Mouse (Mus musculus) gastrocnemius, adult 8-10 months (tissue): Measurements from ENCODE around the gene Fam53a. TPM values are rescaled to one million over a fixed set of nuclear protein-coding genes. Genes with fewer than 3 reads are reported as not detected.

Experiments
- DNase-seq, 2 experiments: peaks; one replicate each; pipeline ENCODE4 v3.0.0; 2022; ENCODE audit warnings: low spot score in 2 of 2
- total RNA-seq, 4 experiments: library from RNA; stranded (reverse); gene quantifications; 2 replicates each; pipeline ENCODE4 v1.2.4; 2022

Gene Fam53a
- total RNA-seq, result 10 to 100 TPM; 62.3 to 84.8 (median 69.4) TPM

DNA sequence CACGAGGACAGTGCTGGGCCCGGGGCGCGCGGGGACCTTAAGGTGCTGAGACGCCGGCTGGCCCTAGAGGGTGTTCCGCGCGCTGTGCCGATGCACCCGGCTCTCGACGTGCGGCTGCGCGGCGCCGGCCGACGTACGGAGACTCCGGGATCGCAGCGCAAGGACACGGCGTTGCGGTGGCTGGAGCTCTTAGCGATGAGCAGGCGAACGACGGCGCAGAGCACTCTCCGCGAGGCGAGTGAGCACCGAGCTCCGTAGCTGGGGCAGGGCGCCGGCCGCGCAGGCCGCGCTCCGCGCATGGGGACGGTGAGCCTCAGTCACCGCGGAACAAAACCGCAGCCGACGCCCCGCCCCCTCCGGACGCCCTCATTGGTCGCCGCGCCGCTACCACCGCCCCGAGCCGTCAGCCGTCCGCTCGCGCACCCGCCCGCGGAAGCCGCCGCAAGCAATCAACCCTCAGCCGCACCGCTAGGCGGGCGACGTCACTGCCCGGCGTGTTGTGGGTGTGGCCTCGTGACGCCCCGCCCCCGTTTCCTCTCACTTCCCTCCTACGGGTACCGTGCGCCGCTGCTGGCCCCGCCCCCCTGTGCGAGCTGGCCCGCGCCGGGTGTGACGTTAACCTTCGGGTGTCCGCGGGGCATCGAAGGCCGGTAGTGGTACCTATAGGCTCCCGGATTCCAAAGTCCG lies at the start of gene Fam53a, which contains the start of gene Gm9903:
TSS of gene Fam53a (minus strand) at position 335 of the 687 bp plus-strand sequence.
TSS of gene Gm9903 (plus strand) at position 625 of the 687 bp plus-strand sequence.
- peak; percentile 100 for DNase-seq

DNA sequence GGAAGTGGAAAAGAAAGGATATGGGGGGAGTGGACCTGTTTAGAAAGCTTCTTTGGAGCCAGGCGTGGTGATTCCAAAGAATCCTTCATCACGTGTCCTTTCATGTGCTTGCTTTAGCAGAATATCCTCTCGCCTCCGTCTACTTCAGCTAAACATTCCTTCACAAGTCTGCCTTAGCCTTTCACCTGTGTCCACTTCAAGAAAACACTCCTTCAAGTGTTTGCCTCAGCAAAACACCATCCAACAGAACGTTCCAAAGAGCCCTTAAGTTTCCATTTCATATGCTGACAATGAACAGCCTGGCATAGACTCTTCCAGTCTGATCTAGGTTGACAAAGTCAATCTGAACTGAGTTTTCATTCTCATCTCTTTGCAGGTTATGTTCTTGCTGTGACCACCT lies 48.8 kb upstream of the Fam53a start:
- no peak for DNase-seq

DNA sequence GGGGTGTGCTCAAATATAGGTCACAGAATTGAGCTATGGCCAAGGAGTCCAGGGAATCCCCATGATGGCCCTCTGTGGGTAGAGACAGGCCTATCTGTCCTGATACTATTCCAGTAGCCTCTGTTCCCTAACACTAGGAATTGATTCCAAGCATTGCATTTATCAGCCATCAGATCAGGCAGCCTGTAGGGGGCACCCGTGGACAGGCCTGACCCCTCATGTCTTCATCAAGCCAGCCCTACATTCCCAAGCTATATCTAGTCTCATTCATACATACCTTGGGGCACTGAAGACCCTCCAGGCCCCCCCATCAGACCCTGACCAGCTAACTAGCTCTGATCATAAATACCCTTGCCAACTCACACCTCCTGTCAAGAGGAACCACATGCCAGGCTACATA lies 46.5 kb upstream of the Fam53a start:
- DNase-seq, result no peak

DNA sequence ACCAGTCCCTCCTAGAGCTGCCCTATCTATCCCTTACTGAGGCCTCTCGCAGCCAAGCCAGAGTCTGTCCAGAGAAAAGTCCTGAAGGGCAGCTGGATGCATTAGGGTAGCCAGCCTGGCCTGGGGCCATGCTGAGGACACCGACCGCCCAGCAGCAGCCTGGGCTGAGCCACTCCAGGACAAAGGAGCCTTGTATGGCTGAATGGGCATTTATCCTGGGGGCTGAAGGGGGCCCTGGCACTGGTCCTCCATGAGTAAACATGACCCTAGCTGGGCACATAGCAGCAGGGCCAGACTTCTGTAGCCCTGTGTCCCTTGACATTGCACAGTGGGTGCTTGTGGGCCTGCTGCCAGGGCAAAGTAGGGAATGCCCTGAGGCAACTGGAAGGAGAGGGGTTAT lies 45.0 kb upstream of the Fam53a start:
- no peak for DNase-seq

DNA sequence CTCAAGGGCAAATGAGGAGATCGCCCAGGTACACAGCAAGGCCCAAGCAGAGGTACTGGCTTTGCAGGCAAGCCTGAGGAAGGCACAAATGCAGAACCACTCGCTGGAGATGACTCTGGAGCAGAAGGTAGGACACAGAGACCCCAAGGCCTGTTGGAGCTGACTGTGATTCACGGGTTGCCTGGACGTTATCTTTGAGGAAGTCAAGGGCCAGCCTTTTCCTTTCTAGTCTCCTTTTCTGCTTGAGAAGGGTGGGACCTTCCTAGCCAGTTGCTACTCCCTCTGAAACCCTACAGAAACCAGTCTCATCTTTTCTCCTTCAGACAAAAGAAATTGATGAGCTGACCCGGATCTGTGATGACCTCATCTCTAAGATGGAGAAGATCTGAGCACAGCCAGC lies 42.2 kb upstream of the Fam53a start:
- no peak for DNase-seq

DNA sequence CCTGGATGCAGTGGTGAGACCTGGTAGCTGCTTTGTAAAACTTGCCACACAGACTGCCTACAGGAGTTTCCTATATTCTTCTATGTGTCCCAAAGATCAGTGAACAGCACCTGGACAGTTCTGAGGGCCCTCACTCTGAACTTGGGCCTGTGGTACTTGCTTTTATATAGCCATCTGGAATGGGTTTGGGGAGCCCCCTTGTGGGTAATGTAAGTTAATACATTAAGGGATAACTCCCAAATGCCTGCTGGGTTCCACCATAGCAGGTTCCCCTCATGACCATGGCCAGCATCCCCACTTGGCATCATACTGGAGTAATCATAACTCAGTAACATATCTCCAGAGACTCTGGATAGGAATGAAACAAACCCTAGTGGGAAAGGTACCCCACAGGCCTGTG lies 38.8 kb upstream of the Fam53a start:
- DNase-seq, result no peak

DNA sequence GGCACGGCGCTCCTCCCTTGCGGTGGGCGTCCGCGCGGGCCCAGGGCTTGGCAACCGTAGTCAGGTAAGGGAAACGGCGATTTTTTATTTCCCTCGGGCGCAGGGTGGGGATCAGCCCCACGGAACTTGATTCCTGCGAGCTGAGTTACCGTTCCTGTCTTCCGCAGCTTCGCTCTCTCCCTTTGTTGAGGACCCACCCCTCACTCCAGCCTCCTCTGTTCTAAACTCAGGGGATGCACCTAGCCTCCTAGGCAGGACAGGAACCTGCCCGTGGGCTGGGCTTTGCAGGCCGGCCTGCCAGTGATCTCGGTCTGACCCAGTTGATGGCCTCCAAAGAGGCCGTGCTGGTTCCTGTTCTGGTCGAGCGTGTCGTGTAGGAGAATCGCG lies 29.2 kb upstream of the Fam53a start:
- no peak for DNase-seq

DNA sequence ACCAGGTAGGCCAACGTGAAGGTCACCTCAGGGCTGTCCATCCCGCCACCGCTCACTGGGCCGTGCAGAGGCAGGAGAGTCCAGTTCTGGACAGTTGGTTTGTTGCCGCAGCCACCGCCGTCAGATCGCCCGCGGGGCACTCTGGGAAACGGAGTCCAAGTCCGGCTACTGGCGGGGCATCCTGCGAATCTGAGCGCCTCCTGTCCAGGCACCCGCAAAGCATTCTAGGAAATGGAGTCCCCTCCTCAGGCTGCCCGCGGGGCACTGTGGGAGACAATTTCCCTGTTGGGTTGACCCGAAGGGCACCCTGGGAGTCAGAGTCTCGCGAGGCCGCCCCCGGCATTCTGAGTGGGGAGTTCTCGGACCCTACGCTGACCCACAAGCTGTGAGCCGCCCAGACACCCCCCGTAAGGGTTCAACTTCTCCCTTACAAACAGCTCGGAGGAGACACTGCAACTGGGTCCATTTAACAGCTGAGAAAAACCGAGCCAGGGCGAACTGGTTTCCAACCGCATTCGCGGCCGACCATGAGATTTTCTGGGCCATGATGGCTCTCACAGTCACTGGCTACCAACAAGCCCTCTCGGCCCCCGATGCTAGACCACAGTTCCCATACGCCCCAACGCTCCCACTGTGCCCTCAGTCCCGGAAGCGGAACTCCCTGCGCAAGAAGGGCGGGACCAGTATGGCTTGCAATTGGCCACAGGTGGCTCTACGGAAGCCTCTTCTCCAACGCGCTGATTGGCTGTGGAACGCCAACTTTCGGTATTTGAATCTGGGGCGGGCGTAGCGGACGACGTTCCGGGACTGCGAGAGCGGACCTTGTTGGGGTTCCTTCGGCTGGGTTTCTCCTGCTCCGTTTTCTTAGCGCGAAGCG lies 28.6 kb upstream of the Fam53a start, which contains the start of the genes Tacc3 and Tmem129:
TSS of gene Tacc3 (plus strand) at position 342 of the 877 bp plus-strand sequence.
TSS of gene Tmem129 (minus strand) at position 630 of the 877 bp plus-strand sequence.
- DNase-seq, result peak; percentile 95 to 97

DNA sequence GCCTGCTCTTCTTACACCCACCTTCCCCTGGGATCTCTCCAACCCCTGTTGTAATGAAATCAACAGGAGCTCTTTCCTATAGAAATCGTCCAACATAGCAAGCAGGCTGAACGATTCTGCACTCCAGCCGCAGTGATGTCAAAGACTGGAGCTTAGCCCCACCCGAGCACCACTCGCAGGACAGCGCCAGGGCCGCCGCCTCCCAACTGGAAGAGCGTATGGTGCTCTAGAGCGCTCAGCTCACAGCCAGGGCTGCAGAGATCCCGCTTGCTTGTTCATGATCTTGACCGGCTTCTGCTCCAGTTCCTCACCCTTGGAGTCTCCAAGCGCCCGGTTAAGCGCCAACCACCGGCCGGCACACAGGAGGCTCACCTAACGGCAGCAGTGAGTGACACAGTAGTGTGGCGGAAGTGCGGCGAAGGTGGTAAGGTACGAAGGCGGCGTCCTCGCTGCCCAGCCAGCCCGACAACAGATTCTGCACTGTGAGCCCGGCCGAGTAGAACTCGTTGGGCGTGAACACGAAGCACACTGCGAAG lies 27.9 kb upstream of the Fam53a start:
- DNase-seq, result no peak

DNA sequence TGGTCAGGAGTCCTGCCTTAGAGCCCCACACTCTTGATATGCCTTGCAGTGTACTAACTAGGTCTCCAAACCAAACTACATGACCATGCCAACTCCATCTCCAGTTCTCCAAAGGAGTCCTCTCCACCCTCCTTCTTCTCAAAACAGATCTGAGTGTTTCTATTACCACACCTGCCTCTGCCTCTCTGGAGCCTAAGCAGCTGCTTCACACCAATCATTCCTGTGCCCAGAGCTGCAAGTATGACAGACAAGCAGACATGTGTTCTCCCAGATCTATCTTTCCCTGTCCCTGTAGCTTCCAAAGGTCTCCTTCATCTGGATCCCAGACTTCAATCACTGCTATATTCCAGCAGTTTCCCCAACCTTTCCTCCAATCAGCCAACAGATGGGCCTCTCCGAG lies 27.3 kb upstream of the Fam53a start:
- DNase-seq, result no peak

DNA sequence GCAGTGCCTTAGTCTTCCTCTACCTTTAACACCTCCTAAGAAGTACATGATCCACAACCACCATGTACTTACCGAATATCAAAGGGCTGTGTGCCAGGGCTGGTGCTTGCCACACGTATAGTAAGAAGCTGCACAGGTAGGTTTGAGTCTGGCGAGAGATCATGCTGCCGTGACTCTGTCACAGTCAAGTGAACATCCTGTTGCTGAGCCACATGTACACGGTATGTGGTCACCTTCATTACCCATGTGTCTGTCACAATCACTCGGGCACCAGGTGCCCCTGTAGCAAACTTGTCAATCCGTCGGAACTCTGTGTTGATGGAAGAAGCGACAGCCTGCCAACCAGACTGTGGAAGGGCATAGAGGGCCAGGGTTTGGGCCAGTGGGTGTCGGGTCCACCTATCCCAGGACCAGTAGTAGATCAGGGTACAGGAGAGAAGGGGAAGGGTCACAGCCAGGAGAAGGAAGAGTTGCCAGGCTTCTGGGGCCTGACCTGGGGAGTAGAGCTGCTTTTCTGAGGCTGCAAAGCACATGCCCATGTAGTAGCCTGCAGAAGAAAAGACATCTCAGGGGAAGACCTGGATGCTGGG lies 25.9 kb upstream of the Fam53a start:
- DNase-seq, result peak in 1 of 2 experiments; percentile 5

DNA sequence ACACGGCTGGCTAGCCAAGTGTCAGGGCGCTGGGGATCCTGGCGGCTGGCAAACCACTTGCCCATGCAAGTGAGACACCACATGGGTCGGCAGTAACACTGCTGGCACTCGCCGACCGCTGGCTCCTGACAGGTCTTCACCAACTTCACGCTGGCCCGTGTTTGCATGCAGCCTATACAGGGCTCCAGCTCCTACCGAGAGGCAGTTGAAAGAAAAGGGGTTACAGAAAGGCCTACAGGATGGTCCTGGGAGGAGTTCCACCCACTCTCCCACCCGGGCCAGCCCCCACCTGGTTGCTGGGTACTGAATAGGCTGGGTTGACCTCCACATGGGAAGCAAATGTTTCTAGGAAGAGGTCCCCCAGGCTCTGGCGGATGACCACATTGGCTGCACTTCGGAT lies 25.0 kb upstream of the Fam53a start:
- no peak for DNase-seq

DNA sequence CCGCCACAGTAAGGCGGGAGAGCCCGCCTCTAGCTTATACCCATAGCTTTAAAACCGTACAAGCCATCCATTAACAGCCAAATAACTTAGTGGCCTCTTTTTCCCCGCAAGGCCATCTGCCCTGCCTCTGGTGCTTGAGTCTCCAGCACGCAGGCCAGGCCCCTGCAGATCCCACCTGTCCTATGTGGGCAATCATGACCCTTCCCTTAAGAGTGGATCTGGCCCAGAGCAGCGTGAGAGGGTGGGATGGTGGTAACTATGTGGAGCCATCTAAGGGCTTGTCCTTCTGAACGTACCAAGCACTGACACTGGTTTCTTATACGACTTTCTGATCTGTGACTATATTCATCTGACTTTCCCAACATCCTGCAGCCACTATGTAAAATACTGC lies 23.3 kb upstream of the Fam53a start:
- no peak for DNase-seq

DNA sequence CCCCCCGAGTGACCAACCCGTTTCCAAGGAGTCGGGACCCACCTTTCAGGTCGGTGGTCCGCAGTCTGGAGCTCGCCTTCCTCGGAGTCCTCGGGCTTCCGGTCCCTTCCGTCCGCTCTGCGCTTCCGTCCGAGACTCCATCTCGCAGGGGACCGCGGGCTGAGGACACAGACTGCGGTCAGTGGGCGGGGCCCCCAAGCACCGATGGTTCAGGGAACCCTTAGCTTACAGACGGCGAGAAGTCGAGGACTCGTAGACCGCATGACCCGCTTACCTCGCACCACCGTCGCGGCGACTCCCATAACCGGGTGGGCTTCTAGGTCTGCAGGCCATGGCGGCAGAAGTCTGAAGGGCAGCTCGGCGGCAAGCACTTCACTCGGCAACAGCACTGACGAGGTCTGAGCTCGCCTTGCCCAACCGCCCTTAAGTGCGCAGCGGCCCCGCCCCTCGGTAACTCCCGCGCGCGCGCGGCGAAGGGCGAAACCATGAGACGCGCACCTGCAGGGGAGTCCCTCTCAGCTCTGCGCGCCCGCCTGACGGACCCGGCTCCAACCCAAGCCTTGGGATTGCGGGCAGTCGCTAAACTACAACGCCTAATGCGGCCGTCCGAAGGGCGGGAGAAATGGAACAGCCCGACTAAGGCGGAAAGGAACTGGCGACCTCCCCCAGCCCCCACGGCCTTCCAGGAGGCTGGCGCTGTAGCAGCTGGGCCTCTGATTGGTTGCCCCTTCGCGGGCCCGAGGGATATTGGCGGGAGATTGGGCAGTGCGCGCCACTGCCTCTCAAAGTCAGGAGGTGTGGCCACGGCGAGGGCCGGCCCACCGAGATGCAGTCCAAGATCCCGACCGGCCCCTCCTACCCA lies 22.7 kb upstream of the Fam53a start, which contains the start of gene Slbp:
TSS of gene Slbp (minus strand) at position 654 of the 862 bp plus-strand sequence.
- DNase-seq, result peak; percentile 91 to 96

DNA sequence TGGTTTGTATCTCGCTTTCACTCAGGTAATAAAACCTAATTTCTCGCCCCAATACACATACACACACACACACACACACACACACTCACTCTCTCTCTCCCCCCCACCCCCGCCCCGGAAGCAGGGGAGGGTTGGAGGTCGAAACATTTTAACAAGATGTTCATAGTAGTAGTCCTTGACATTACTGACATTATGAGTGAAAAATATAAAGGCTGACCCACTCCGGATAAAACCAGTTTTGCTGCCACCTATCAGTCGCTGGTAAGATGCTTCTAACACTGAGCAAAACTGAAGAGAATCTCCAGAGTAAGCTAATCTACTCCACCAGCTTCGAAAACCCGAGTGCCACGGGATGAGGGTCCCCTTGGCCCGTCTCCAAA lies 22.1 kb upstream of the Fam53a start:
- no peak for DNase-seq

DNA sequence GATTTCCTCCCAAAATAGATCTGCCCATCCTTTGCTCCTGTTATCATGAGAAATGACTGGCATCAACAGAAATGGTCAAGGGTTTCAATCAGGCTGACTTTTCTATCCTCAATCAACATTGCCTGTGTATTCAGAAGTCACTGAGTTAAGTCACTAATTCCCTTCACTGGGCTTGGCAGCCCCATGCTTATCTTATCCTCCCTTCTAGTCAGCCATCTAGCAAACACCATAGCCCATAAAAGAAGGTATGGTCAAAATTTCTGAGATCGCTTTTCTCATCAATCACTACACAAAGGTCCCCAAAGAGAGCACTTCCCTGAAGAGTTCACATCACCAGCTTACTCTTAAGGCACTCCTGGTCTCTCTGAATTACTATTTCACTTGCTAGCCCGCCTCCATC lies 21.6 kb upstream of the Fam53a start:
- DNase-seq, result no peak

DNA sequence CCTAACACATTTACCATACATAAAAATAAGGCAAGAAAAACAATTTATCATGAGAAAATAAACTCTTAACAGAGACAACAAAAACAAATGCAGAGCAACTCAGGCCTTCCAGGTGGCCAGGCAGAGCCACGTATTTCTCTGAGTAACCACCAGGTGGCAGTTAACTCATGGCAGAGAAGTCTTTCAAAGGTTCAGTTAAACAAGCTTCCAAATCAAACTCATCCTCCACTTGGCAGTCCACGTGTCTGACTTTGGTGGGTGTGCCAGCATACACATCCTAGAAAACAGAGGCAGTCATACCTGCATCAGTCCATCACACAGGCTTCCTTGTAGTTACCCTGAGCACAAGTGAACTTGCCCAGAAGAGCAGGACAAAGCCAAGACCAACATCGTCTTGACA lies 11.2 kb upstream of the Fam53a start:
- DNase-seq, result no peak

DNA sequence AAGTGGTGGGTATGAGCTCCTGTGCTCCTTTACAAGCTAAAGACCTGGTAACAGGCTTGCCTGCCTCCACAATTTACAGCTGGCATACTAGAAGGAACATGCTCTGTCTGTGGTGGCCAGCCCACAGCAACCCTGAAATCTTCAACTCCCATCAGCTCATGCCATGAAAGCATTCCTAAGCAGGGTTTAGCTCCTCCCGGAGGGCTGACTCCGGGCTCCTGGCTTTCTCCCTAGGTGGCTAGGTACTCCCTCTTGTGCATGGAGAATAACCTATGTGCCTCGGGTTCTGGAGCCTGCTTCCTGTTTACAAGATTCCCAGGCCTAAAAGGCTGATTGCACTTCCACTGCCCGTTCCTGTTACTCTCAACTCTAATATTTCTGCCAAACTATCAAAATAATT lies 9.4 kb upstream of the Fam53a start:
- no peak for DNase-seq

DNA sequence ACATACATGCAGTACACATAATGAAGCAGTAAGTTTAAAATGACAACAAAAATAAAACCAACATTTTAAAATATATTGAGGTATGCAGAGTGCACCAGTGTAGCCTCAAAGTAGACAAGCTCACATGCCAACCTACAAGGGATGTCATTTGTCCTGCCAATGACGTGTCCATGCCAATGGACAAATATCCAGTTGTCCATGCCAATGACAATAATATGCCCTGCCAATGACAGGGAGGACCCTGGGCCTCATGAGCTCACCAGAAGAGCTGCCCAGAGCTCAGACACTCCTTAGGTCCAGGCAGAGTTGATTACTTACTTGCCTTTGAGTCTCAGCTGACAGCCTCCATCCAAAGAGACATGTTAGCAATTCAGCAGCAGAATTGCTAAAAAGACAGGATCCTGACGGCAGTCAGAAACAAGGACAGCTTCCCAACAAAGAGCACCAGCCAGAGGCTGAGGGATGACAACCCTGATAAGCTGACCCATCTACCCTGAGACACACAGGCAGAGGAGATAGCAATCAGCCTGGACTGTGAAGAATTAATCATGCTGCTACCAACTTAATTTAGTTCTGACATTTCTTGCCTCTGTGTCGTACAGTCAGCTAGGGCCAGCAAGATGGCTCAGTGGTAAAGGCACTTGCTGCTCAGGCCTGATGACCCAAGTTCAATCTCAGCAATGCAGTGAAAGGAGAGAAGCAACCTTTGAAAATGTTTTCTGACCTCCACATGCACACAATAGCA lies 8.3 kb upstream of the Fam53a start:
- no peak for DNase-seq

DNA sequence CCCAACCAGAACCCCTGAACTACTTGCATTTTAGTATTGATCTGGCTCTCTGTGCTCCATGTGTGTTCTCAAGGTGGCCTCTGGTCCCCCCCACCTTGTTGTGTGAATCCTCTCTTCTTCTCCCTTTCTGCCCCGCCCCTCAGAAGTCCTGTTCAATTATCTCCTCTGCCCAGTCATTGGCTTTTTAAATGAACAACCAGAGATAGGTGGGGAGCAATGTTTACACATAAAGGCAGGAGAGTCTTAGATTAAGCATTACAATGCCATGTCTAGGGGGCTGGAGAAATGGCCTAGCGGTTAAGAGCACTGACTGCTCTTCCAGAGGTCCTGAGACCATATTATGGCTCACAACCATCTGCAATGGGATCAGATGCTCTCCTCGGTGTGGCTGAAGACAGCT lies 5.9 kb upstream of the Fam53a start:
- DNase-seq, result no peak
